Mouse (Mus musculus) heart, adult 2 months (tissue): Measurements from ENCODE around the gene Fam187a. TPM values are rescaled to one million over a fixed set of nuclear protein-coding genes. Genes with fewer than 3 reads are reported as not detected.

Experiments used
- DNase-seq, 2 experiments: peaks; one replicate each; pipeline ENCODE4 v3.0.0; 2021
- H3K27ac ChIP-seq: fragments of 200-600 bp; 2 replicates; pipeline ENCODE4 v1.8.1; 2022
- H3K27me3 ChIP-seq: fragments of 200-500 bp; 2 replicates; pipeline ENCODE4 v1.6.1; 2012; ENCODE audit warnings: mild to moderate bottlenecking, low read length, inconsistent platforms, mixed read lengths; ENCODE audit not compliant: control insufficient read depth, insufficient read depth
- H3K36me3 ChIP-seq: fragments of 200-500 bp; 2 replicates; pipeline ENCODE4 v1.6.1; 2012; ENCODE audit warnings: low read length, inconsistent platforms; ENCODE audit not compliant: control insufficient read depth, insufficient read depth
- H3K4me1 ChIP-seq: fragments of 200-500 bp; 2 replicates; pipeline ENCODE4 v1.6.1; 2011; ENCODE audit warnings: low read length; ENCODE audit not compliant: control insufficient read depth, insufficient read depth
- H3K4me3 ChIP-seq: fragments of 200-600 bp; 2 replicates; pipeline ENCODE4 v1.8.1; 2022
- H3K79me2 ChIP-seq: fragments of 200-500 bp; replicated peaks from 2 replicates; pipeline ENCODE4 v1.6.1; 2012; ENCODE audit warnings: mild to moderate bottlenecking, inconsistent platforms, low read length, moderate library complexity, mixed read lengths; ENCODE audit not compliant: control insufficient read depth, insufficient read depth
- H3K9ac ChIP-seq: fragments of 200-500 bp; 2 replicates; pipeline ENCODE4 v1.6.1; 2012; ENCODE audit warnings: low read depth, mild to moderate bottlenecking, control low read depth, inconsistent platforms, low read length, mixed read lengths
- CTCF ChIP-seq: fragments of 200-600 bp; IDR thresholded peaks from 2 replicates; pipeline ENCODE4 v1.8.1; 2022; ENCODE audit warnings: antibody characterized with exemption, mild to moderate bottlenecking, moderate library complexity
- EP300 ChIP-seq: fragments of 200-500 bp; IDR thresholded peaks from 2 replicates; pipeline ENCODE4 v1.6.1; 2011; ENCODE audit warnings: low read depth, low read length, control low read depth; ENCODE audit not compliant: insufficient read depth
- POLR2A ChIP-seq: fragments of 200-500 bp; IDR thresholded peaks from 2 replicates; pipeline ENCODE4 v1.6.1; 2011; ENCODE audit warnings: mild to moderate bottlenecking, low read depth, low read length, control low read depth; ENCODE audit not compliant: insufficient read depth
- WGBS: fragments of 180-500 bp; shearing (Covaris S2); methylation state at CpG from one replicate; pipeline ENCODE4 v1.1.7; 2018; 5-methylcytosine and 5-hydroxymethylcytosine counted together
- intact Hi-C: fragments of 180-260 bp; cut with DNase I; formaldehyde crosslinking; loops from one replicate; pipeline ENCODE4 v1.15.1; 2025
- long read RNA-seq: library from polyadenylated mRNA; stranded (forward); transcript quantifications from one replicate; pipeline ENCODE4 v2.0.0, GENCODE M21; 2021
- polyA plus RNA-seq: library from polyadenylated mRNA; depleted of rRNA; stranded (reverse); fragments of >200 nt; gene quantifications from 2 replicates; pipeline ENCODE4 v1.2.3, GENCODE M21; 2012; rRNA removed
- total RNA-seq, 2 experiments: library from RNA; stranded (reverse); gene quantifications; 2 replicates each; pipeline ENCODE4 v1.2.3; 2021

The Fam187a gene
- total RNA-seq = not detected
- polyA plus RNA-seq = not detected in 2 replicates
- long read RNA-seq = 0 reads

- Histone ChIP-seq H3K27me3 (no peaks in the 10 kb centered on the region), H3K27ac (no peak within 1 kb of the TSS), H3K9ac (no peak within 1 kb of the TSS), H3K4me1 (peaks cover 4% of the 10 kb centered on the region), H3K4me3 (no peak within 1 kb of the TSS), H3K79me2 (no peaks in the 10 kb centered on the region), H3K36me3 (no peaks in the 10 kb centered on the region)
- WGBS = 39% methylated on average over 10 of the region's 10 CpGs
- DNase-seq = no peak
- intact Hi-C loops = no loop called here
- TF ChIP-seq CTCF (no peak), EP300 (no peak), POLR2A (no peak)
These were observed at the start of gene Fam187a for GRCm38 (mm10) chr11:102884616-102885219. Gene Fam187a (plus strand): TSS chr11:102885169.

GRCm38 (mm10) chr11:102835549-102835948 is 49.4 kb upstream of the Fam187a start, which contains the start of gene Higd1b:
Gene Higd1b (plus strand): TSS chr11:102835849.
- H3K79me2 ChIP-seq = no peaks in the 10 kb centered on the region
- no peak for DNase-seq
- no peaks in the 10 kb centered on the region for H3K4me1 ChIP-seq
- peak within 1 kb of the TSS; percentile 64 for H3K27ac ChIP-seq
- peak within 1 kb of the TSS; percentile 10; the same call in 1 of the 2 replicates for H3K4me3 ChIP-seq
- TF ChIP-seq CTCF (no peak), POLR2A (no peak), EP300 (no peak)
- intact Hi-C loops = no loop called here
- H3K36me3 ChIP-seq = no peaks in the 10 kb centered on the region
- H3K9ac ChIP-seq = no peak within 1 kb of the TSS; the same call in 1 of the 2 replicates
- 64% methylated on average over 4 of the region's 4 CpGs for WGBS
- H3K27me3 ChIP-seq = no peaks in the 10 kb centered on the region

GRCm38 (mm10) chr11:102836146-102836545 is 48.8 kb upstream of the Fam187a start:
- Histone ChIP-seq H3K4me1 (no peaks in the 10 kb centered on the region), H3K36me3 (no peaks in the 10 kb centered on the region), H3K27ac (peak overlapping the region; percentile 64), H3K9ac (no peak overlapping the region), H3K27me3 (no peaks in the 10 kb centered on the region), H3K4me3 (peak overlapping the region; percentile 10; the same call in 1 of the 2 replicates), H3K79me2 (no peaks in the 10 kb centered on the region)
- 62% methylated on average over 9 of the region's 9 CpGs for WGBS
- peak; percentile 27 for DNase-seq
- intact Hi-C loops = no loop called here
- TF ChIP-seq POLR2A (peak; percentile 62), EP300 (0 out of 2 replicates have a peak, but pooled peaks have one; percentile 4), CTCF (no peak)

GRCm38 (mm10) chr11:102837385-102837784 is 47.6 kb upstream of the Fam187a start:
- Histone ChIP-seq H3K27ac (peak overlapping the region; percentile 64), H3K27me3 (no peaks in the 10 kb centered on the region), H3K4me1 (no peaks in the 10 kb centered on the region), H3K79me2 (no peaks in the 10 kb centered on the region), H3K4me3 (no peak overlapping the region), H3K9ac (peak overlapping the region; percentile 7; the same call in 1 of the 2 replicates), H3K36me3 (no peaks in the 10 kb centered on the region)
- DNase-seq = no peak
- TF ChIP-seq POLR2A (no peak), EP300 (no peak), CTCF (no peak)
- intact Hi-C loops = no loop called here
- WGBS = 88% methylated on average over 1 of the region's 1 CpGs

GRCm38 (mm10) chr11:102838126-102838525 is 46.8 kb upstream of the Fam187a start:
- H3K4me3 ChIP-seq = no peak overlapping the region
- WGBS = 77% methylated on average over 2 of the region's 2 CpGs
- DNase-seq = peak; percentile 34 to 57
- H3K27me3 ChIP-seq = no peaks in the 10 kb centered on the region
- no peaks in the 10 kb centered on the region for H3K36me3 ChIP-seq
- TF ChIP-seq POLR2A = 0 out of 2 replicates have a peak, but pooled peaks have one; percentile 12
- 0 out of 2 replicates have a peak, but pooled peaks have one; percentile 44 for TF ChIP-seq EP300
- TF ChIP-seq CTCF = peak; percentile 22
- no peak overlapping the region for H3K9ac ChIP-seq
- intact Hi-C loops = no loop called here
- no peaks in the 10 kb centered on the region for H3K79me2 ChIP-seq
- H3K27ac ChIP-seq = peak overlapping the region; percentile 64
- no peaks in the 10 kb centered on the region for H3K4me1 ChIP-seq

- 72% methylated on average over 9 of the region's 9 CpGs for WGBS
- H3K27ac ChIP-seq = peak overlapping the region; percentile 56
- no peak for DNase-seq
- no peaks in the 10 kb centered on the region for H3K4me1 ChIP-seq
- TF ChIP-seq POLR2A (no peak), EP300 (no peak), CTCF (no peak)
- peak overlapping the region; percentile 16; the same call in 1 of the 2 replicates for H3K9ac ChIP-seq
- intact Hi-C loops = no loop called here
- H3K79me2 ChIP-seq = no peaks in the 10 kb centered on the region
- H3K36me3 ChIP-seq = no peaks in the 10 kb centered on the region
- H3K4me3 ChIP-seq = no peak overlapping the region
- H3K27me3 ChIP-seq = no peaks in the 10 kb centered on the region
These were observed 46.3 kb upstream of the Fam187a start for GRCm38 (mm10) chr11:102838616-102839150.
